Mouse (Mus musculus) liver, embryonic 11.5 days (tissue): ENCODE measurements around the gene Ifit1bl2. TPM values are rescaled to one million over a fixed set of nuclear protein-coding genes. Genes with fewer than 3 reads are reported as not detected.
"Not testable (repeated sequence)": the region's sequence is repeated elsewhere in the genome, so short reads cannot be mapped to it uniquely, and the experiment has no call there.

Experiments used
- ATAC-seq: fragments of 200-750 bp; cut with Nextera tagmentation; replicated peaks from 2 replicates; pipeline ENCODE4 v1.8.0; 2017; ENCODE audit warnings: moderate number of reproducible peaks, mild to moderate bottlenecking, moderate TSS enrichment, moderate library complexity; ENCODE audit not compliant: low FRiP score
- DNase-seq: peaks from one replicate; pipeline ENCODE4 v3.0.0-alpha.2; 2017; ENCODE audit warnings: low spot score
- H3K27ac ChIP-seq: fragments of 300-500 bp; sonication (generic); 2 replicates; pipeline ENCODE4 v1.5.1; 2014; ENCODE audit warnings: mild to moderate bottlenecking, low read depth, low read length, control low read depth
- H3K27me3 ChIP-seq: fragments of 300-500 bp; sonication (generic); replicated peaks from 2 replicates; pipeline ENCODE4 v1.6.1; 2014; ENCODE audit warnings: low read length, mixed read lengths; ENCODE audit not compliant: control insufficient read depth, insufficient read depth
- H3K36me3 ChIP-seq: fragments of 300-500 bp; sonication (generic); 2 replicates; pipeline ENCODE4 v1.6.1; 2014; ENCODE audit warnings: mild to moderate bottlenecking, low read length, moderate library complexity, mixed read lengths; ENCODE audit not compliant: control insufficient read depth, insufficient read depth
- H3K4me1 ChIP-seq: fragments of 300-500 bp; sonication (generic); replicated peaks from 2 replicates; pipeline ENCODE4 v1.6.1; 2014; ENCODE audit warnings: low read length, mixed read lengths; ENCODE audit not compliant: control insufficient read depth, insufficient read depth
- H3K4me2 ChIP-seq: fragments of 300-500 bp; sonication (generic); 2 replicates; pipeline ENCODE4 v1.6.1; 2014; ENCODE audit warnings: mild to moderate bottlenecking, control low read depth, moderate library complexity
- H3K4me3 ChIP-seq: fragments of 300-500 bp; sonication (generic); 2 replicates; pipeline ENCODE4 v1.5.1; 2014; ENCODE audit warnings: low read depth, low read length, control low read depth
- H3K9ac ChIP-seq: fragments of 300-500 bp; sonication (generic); 2 replicates; pipeline ENCODE4 v1.6.1; 2014; ENCODE audit warnings: low read depth, low read length, control low read depth
- H3K9me3 ChIP-seq: fragments of 300-500 bp; sonication (generic); 2 replicates; pipeline ENCODE4 v1.6.1; 2016; ENCODE audit warnings: low read length, inconsistent platforms, mixed read lengths; ENCODE audit not compliant: control insufficient read depth
- whole genome bisulfite sequencing: fragments of 180-500 bp; shearing (Covaris S2); extraction: QIAGEN DNeasy Blood & Tissue Kit; methylation state at CpG from one replicate; pipeline ENCODE4 v1.1.7; 2014; 5-methylcytosine and 5-hydroxymethylcytosine counted together
- polyA plus RNA-seq: library from polyadenylated mRNA; unstranded; fragments of >200 nt; fragmentation: Nextera tagmentation; extraction: Ambion mirVana; gene quantifications from 2 replicates; pipeline ENCODE4 v1.2.1, GENCODE M21; 2014

Ifit1bl2 gene
- polyA plus RNA-seq, 1 experiment from 2014 or later: not detected

GRCm38 (mm10) chr19:34599250-34599649 is 41.3 kb downstream of the Ifit1bl2 start:
- H3K9ac ChIP-seq, H3K4me2 ChIP-seq, ATAC-seq, H3K4me3 ChIP-seq, H3K27ac ChIP-seq, H3K36me3 ChIP-seq, H3K4me1 ChIP-seq, DNase-seq, H3K27me3 ChIP-seq, H3K9me3 ChIP-seq: not testable (repeated sequence)

GRCm38 (mm10) chr19:34598341-34598740 is 42.2 kb downstream of the Ifit1bl2 start:
- Histone ChIP-seq H3K4me2 (no peak overlapping the region), H3K4me1 (no peaks in the 10 kb centered on the region), H3K9me3 (no peaks in the 10 kb centered on the region), H3K4me3 (no peak overlapping the region), H3K36me3 (no peaks in the 10 kb centered on the region), H3K27me3 (no peaks in the 10 kb centered on the region), H3K9ac (no peak overlapping the region), H3K27ac (no peak overlapping the region)
- 75% methylated on average over 2 of the region's 2 CpGs for WGBS
- DNase-seq (no peak), ATAC-seq (no peak)

- DNase-seq (no peak), ATAC-seq (no peak)
- Histone ChIP-seq H3K27me3 (no peaks in the 10 kb centered on the region), H3K4me3 (no peak overlapping the region), H3K27ac (no peak overlapping the region), H3K4me1 (no peaks in the 10 kb centered on the region), H3K9ac (no peak overlapping the region), H3K9me3 (no peaks in the 10 kb centered on the region), H3K4me2 (no peak overlapping the region), H3K36me3 (no peaks in the 10 kb centered on the region)
These were observed 43.7 kb downstream of the Ifit1bl2 start for GRCm38 (mm10) chr19:34596811-34597210.

GRCm38 (mm10) chr19:34594523-34594922 is 46.0 kb downstream of the Ifit1bl2 start:
- H3K4me2 ChIP-seq, H3K4me1 ChIP-seq: not testable (repeated sequence)
- whole genome bisulfite sequencing: 69% methylated on average over 3 of the region's 3 CpGs

GRCm38 (mm10) chr19:34593456-34593855 is 47.1 kb downstream of the Ifit1bl2 start:
- Histone ChIP-seq H3K27me3 (no peaks in the 10 kb centered on the region), H3K4me3 (no peak overlapping the region), H3K27ac (no peak overlapping the region), H3K36me3 (no peaks in the 10 kb centered on the region), H3K4me2 (no peak overlapping the region), H3K9ac (no peak overlapping the region), H3K4me1 (no peaks in the 10 kb centered on the region), H3K9me3 (no peaks in the 10 kb centered on the region)
- DNase-seq (no peak), ATAC-seq (no peak)
- 82% methylated on average over 2 of the region's 2 CpGs for WGBS

More at GRCm38 (mm10) chr19:34594523-34594922, 46.0 kb downstream of the Ifit1bl2 start:
- not testable (repeated sequence) for ATAC-seq, H3K9me3 ChIP-seq, H3K27me3 ChIP-seq, H3K36me3 ChIP-seq, H3K27ac ChIP-seq, H3K9ac ChIP-seq, DNase-seq, H3K4me3 ChIP-seq

GRCm38 (mm10) chr19:34588959-34589358 is 51.6 kb downstream of the Ifit1bl2 start:
- H3K4me1 ChIP-seq: no peaks in the 10 kb centered on the region
- no peak for DNase-seq
- no peak overlapping the region for H3K27ac ChIP-seq
- H3K4me3 ChIP-seq: no peak overlapping the region
- no peaks in the 10 kb centered on the region for H3K27me3 ChIP-seq
- ATAC-seq: no peak
- no peaks in the 10 kb centered on the region for H3K9me3 ChIP-seq
- H3K9ac ChIP-seq: no peak overlapping the region
- no peak overlapping the region for H3K4me2 ChIP-seq
- no peaks in the 10 kb centered on the region for H3K36me3 ChIP-seq

GRCm38 (mm10) chr19:34587898-34588692 is 52.4 kb downstream of the Ifit1bl2 start:
- not testable (repeated sequence) for H3K27me3 ChIP-seq, H3K36me3 ChIP-seq, H3K27ac ChIP-seq, H3K4me1 ChIP-seq, H3K9ac ChIP-seq, H3K4me2 ChIP-seq, DNase-seq, ATAC-seq, H3K9me3 ChIP-seq, H3K4me3 ChIP-seq
- WGBS: 67% methylated on average over 6 of the region's 12 CpGs

GRCm38 (mm10) chr19:34585740-34586458 is 54.6 kb downstream of the Ifit1bl2 start:
- 71% methylated on average over 5 of the region's 5 CpGs for WGBS
- not testable (repeated sequence) for H3K9ac ChIP-seq, H3K9me3 ChIP-seq, H3K27me3 ChIP-seq, H3K4me3 ChIP-seq, H3K4me2 ChIP-seq, DNase-seq, H3K4me1 ChIP-seq, H3K36me3 ChIP-seq, ATAC-seq, H3K27ac ChIP-seq
